Mouse (Mus musculus) T-helper 2 cell (primary cell): ENCODE measurements at regions not wholly inside any gene's neighbourhood (a gene's known extent, or its start where the extent isn't known, plus 50 kb on each side); places are given as distances from the start of the nearest gene placed in this dataset.

Experiments used
- in situ Hi-C: fragments of 300-600 bp; cut with MboI, MseI; formaldehyde crosslinking; loops from one replicate; pipeline ENCODE4 v1.15.1; 2025; ENCODE audit warnings: high pct_unique_total_duplicates

GRCm38 (mm10) chr2:134419581-134419980 is 134.6 kb downstream of the Hao1 start:
- in situ Hi-C loops = no loop called here

DNA sequence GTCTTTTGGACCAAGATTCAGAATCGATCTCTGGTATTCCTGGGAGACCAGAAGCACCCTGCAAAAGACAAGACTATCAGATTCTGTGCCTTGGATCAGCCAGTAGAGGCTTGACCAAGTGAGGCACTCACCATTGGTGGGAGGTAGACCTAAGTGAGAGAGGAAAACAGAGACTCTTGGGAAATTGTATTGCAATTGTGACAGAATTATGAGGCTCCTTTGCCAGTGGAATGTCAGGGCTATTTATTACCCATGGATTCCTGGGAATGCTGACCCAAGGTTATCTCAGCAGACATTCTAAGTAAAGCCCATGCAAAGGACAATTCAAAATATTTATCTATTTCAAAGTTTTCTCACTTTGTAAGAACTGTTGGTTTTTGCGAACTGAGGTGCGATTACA is 154.6 kb downstream of the Hao1 start:
- in situ Hi-C loops = no loop called here

DNA sequence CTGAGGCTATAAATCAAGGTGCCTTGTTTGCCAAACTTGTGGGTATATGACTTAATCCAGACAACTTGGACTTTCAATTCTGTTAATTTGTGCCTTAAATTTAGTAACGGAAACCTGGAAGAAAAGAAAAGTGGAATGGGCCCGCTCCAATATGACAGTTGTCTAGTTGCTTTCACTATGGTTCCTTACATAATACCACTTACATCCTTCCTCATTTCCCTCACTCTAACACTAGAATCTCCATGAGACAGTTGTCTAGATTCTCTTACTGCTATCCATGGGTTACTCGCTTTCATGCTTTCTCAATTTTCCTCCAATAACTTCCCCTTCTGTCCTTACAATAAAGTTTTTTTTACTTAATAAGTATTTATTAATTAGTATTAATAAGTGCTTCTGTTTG is 160.7 kb downstream of the Hao1 start:
- in situ Hi-C loops = no loop called here

- in situ Hi-C loops = no loop called here
Measured at GRCm38 (mm10) chr2:134375116-134375515, 179.1 kb downstream of the Hao1 start.

- in situ Hi-C loops = no loop called here
Measured at GRCm38 (mm10) chr2:134350894-134351501, 203.2 kb downstream of the Hao1 start.

GRCm38 (mm10) chr2:134350442-134350841 is 203.7 kb downstream of the Hao1 start:
- in situ Hi-C loops = no loop called here

DNA sequence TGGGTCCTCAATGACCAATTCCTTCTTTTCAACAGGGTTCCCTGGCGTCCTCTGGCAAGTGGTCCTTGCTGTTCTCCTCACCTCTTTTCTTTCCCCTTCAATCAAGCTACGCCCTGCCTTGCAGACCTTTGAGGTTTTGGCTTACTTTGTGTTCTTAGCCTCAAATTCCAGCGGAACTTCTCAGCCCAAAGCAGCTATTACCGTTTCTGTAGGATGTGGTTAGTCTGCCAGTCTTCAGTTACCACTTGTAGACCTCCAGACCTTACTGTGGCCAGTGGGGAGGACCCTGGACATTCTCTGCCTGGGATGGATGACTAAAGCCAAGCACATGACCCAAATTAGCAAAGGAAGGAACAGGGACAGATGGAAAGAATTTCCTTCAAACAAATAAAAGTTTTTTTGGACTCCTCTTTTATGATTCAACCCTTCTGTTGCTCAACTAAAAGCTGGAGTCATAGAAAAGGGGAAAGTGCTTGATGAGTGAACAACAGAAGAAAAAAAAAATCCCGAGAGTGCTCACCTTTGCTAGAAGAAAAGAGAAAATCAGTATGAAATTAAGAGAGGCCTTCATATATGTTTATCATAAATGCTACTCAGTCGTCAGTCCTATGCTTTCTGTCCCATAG is 211.5 kb downstream of the Hao1 start:
- in situ Hi-C loops = loop anchor here (10.0 kb wide), 1 partner anchor 362 kb away; no protein-coding TSS in a partner anchor

GRCm38 (mm10) chr2:134308092-134308491 is 246.1 kb downstream of the Hao1 start:
- in situ Hi-C loops = no loop called here

DNA sequence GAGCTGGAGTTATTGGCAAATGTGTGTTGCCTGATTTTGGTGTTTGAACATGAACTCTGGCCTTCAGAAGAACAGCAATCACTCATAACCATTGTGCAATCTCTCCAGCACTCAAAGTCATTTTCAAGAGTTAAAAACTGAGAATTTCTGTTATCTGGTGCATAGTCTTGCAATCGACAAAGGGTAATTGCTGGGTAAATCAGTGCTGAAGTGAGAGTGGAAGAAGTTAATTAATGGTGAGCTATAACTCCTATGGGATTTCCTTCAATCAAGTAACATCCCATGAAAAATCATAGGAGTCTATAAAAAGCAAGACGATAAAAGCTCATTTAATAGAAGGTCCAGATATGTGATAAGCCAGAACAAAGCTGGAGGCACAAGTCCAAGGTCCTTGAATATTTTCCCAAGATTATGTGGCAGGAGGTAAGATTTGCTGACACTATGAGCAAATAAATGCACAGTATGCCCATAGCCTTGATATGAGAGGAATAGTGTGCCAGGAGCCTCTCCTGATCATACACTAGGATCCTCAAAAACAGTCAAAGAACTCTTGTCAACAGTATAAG is 264.0 kb downstream of the Hao1 start:
- in situ Hi-C loops = no loop called here

DNA sequence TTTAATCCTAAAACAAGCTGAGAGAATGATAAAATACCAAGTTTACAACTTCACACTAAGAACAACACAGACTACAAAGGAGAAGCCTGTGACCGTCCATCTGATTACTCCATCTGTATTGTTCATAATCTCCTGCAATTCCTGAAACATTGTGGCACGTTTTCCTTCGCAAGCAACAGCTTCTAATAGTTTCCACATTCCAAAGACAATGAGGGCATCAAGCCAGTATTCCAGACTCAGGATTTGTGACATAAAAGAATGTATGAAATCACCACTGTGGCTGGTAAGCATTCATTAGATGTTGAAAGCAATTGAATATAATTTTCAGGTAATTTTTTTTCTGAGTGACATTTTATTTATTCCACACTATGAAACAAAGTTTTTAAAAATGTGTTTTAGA is 278.3 kb downstream of the Hao1 start:
- in situ Hi-C loops = no loop called here

- in situ Hi-C loops = no loop called here
Measured at GRCm38 (mm10) chr2:134268466-134268865, 285.7 kb downstream of the Hao1 start.
